Mouse (Mus musculus) frontal cortex, postnatal 10 days (tissue): ENCODE data around the gene Blnk.

ENCODE experiments used
- DNase-seq, 2 experiments: peaks; one replicate each; pipeline ENCODE4 v3.0.0; 2022; ENCODE audit warnings: low spot score in 2 of 2, mixed read lengths in 1 of 2

Blnk gene

DNA sequence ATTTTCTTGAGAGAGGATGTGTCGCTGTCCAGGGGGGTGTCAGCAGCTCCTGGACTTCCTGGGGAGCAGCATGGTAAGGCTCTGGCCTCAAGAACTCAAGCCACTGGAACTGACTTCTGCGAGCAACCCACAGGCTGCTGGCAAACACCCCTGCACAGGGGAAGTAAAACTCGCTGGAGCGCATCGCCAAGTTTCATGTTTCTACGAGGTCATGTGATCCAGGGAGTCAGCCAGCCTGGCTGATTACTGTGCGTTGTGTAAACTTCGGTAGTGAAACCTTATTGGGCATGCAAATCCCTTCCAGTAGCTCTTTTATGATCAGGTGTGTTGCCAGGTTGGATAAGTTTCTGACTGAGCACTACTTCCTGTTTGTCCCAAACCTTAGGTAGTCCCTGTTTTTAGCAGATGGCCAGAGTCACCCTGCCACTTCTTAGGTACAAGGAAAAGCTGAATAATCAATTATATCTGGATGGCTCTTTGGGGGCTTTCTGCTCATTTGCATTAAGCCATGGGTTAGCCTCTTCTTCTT is at the start of gene Blnk:
Blnk (minus strand) TSS at position 479 of the 529 bp plus-strand sequence.
- DNase-seq, result peak in 1 of 2 experiments; percentile 52

DNA sequence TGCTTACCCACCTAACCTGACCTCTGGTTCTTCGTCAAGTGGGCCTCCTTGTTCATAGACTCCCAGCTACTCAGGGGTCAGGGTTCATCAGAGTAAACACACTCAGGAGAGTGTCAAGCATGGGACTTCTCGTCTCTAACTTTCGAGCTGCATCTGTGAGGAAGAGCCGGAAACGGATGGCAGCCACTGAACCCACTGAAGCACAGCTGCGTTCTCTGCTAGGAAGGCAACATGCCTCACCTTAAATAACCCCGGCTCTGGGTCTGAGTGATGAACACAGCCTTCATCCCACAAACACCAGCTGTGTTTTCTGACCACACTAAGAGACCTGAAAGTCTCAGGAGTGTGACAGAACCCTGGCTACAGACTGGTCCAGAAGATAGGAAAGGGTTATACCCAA is 44.8 kb upstream of the Blnk start:
- no peak for DNase-seq

DNA sequence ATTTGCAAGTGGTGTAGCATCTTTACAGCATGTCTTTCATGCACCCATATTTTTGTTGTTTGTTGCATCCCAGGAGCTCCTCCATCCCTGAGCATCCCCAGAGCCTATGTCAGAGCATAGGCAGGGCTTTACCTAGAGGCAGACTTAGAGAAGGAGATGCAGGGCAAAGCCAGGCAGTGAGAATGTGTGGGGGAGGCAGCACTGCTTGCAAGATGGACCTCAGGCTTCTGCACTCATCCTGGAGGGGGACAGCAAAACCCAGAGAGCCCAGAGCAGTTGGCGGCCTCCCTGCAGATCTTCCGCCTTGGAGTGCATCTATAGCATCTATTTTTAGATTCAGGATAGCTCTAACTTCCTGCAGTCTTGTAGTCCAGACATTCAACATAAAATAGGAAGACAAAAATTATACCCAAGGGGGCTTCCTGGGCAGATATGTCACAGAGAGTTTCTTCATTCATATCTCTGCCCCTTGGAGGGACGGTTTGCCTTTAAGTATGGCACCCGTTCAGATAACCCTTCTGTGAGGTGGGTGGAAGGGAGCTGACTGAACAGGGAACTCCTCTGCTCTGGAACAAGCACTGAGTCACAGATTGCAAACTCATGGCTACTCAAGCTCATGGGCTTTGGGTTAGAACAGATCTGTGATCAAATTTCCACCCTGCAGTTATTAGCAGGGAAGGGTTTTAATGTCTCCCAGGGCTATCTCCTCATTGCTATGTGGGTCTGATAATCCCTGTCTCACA is 41.6 kb upstream of the Blnk start:
- no peak for DNase-seq

DNA sequence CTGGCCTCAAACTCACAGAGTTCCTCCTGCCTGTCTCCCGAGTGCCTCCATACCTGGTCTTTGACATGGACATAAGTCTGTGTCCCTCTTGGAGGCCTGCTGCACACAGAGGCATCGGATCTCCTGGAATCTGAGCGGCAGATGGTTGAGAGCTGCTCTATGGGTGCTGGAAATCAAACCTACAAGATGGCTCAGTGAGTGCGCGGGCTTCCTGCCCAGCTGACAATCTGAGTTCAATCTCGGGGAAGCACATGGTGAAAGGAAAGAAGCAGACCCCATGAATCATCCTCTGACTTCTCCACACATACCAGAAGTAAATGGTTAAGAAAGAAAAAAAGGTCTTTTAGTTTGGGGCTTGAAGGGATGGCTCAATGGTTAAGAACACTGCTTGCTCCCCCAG is 37.5 kb upstream of the Blnk start:
- DNase-seq, result no peak

DNA sequence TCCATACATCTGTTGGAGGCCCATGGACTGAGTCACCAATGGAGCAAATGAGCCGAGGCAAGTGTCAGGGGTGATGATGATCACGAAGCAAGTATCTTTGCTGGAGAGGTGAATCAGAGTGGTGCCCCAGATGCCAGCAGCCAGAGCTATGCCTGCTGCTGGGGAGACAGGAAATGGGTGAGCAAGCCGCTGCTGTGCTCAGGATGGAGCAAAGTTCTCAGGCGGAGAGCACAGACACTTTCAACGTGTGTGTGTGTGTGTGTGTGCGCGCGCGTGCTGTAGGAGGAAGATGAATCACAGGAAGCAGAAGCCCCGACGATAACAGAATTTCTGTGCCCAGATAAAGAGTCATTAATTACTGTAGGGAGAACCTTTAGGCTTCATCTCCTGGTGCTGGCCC is 36.7 kb upstream of the Blnk start:
- DNase-seq, result no peak

DNA sequence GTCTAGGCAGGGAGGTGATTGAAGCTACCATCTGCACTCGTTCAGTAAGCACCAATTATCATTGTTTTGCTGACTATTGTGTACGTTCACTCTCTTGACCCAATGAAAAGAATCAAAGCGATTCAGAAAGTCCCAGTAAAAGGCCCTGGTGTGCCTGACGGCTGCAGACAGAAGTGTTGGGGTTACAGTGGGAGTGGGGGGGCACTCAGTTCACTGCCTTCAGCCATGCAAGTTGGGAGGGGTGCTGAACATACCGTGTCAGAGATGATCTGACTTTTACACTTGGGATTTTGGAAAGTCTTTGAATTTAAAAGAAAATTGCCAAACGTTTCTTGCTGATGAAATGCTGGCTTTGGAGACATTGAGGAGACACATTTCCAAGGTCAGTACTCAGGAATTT is 35.8 kb upstream of the Blnk start:
- DNase-seq, result no peak

DNA sequence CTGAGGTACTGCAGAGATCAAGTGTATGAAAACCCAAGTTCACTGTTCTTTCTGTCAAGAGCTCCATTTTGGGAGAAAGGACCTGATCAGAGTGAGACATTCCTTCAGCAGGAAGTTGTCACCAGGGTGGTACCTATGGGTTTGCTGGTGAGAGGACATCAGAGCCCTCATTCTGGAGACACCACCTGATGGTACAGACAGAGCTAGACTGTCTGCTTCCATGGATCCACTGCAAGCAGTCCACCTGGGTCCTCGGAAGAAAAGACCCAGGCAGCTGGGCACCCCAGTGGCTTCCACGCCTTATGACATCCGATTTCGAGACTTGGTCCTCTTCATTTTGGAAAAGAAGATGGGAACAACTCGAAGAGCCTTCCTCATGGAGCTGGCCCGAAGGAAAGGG is 34.9 kb upstream of the Blnk start, which contains the start of gene Dntt:
Dntt (plus strand) TSS at position 57 of the 400 bp plus-strand sequence.
- DNase-seq, result no peak

DNA sequence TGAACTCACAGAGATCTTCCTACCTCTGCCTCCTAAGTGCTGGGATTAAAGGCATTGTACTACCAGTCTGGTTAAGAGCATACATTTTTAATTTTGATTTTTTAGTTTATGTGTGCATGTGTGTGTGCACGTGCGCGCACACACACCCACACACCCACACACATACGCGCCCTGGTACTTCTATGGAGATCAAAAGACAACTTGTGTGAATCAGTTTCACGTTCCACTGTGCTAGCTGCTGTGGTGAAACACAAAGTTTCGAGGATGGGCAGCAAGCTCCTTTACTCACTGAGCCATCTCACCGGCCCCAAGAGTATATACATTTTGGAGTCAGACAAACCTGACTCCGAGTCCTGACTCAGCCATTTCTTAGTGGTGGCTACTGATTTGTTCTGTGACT is 33.3 kb upstream of the Blnk start:
- DNase-seq, result no peak

DNA sequence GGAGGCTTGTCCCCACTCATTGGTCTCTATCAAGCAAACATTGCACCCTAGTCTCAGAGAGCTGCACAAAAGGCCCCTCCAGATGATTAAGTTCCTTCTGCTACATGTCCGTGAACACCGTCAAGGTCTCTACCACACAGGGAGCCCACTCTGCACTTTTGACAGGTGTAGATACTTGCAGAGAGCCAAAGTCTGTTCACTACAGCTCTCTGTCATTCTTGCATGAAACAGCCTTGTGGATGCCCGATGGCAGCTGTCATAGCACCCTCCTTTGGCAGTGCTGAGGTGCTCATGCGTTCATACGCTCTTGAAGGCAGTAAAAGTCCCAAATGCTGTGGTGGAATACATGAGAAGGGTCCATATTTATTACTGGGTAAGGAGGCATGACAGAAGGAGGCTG is 32.7 kb upstream of the Blnk start:
- no peak for DNase-seq

DNA sequence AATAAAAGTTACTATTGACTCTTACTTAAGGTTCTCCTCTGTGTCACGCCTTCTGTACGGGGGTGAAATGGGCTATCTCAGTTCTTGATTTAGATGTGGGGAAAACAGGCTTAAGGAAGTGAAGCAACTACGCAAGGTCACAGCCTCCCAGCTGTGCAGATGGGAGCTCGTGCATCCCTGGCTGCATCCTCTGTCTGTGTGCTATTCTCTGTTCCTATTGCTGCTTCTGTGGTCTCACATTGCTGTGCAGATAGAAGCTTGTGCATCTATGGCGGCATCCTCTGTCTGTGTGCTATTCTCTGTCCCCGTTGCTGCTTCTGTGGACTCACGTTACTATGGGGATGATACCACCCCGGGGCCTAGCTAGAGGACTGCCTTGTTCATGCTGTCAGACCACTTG is 32.2 kb upstream of the Blnk start:
- DNase-seq, result no peak

DNA sequence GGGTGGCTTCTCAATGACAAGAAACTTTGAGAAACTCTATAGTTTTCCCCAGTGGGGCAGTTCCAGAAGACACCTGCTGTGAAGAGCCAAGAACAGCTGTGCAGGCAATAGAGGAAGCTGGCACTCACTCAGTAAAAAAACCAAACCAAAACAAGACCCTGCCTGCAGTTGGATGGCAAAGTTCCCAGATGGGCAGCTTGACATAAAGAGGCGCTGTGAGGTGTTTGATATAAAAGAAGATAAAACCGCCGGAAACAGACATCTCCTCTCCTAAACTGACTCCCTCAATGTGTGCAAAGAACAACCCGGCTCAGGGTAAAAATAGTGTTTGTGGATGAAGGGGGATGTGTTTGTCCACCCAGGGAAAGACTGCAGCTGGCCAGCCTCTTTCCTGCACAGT is 27.9 kb upstream of the Blnk start:
- peak in 1 of 2 experiments; percentile 36 for DNase-seq

DNA sequence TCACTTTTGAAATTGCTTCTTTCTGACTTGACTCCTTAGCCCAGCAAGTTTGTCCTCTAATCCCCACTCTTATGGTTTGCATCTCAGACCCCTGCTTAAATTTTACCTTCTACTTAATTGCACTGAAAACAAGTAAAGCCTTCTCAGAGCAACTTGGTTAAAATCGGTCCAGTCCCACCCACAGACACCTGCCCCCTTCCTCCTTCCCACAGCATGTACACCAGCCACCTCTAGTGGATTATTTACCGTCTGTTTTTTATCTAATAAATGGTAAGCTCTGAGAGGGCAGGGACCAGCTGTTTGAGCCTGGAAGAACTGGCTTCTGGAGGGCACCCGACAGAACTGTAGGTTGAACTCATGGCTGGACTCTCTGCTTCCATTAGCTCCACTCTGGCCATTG is 26.2 kb upstream of the Blnk start:
- DNase-seq, result no peak

DNA sequence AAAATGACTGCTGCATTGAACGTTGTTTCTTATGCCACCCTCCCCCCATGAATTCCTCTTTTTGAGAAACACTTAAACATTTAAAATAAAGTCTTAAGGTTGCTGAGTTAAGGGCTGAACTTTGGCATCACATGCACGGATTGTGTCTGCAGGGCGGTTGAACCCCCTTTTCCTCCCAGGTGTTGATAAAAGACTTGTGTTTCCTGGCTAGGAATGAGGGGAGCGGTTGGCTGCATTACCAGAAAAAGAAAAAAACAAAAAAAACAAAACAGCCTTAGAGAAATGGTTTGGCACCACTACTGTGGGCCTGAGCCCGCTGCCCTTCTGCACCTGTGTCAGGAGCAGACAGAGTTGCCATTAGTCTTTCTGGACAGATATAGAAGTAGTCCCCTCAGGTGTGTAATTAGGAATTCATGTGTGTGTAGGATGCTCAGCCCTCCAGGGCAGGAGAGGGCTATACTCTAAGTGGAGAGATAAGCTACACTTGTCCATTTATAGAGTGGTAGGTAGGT is 24.9 kb upstream of the Blnk start:
- no peak for DNase-seq

DNA sequence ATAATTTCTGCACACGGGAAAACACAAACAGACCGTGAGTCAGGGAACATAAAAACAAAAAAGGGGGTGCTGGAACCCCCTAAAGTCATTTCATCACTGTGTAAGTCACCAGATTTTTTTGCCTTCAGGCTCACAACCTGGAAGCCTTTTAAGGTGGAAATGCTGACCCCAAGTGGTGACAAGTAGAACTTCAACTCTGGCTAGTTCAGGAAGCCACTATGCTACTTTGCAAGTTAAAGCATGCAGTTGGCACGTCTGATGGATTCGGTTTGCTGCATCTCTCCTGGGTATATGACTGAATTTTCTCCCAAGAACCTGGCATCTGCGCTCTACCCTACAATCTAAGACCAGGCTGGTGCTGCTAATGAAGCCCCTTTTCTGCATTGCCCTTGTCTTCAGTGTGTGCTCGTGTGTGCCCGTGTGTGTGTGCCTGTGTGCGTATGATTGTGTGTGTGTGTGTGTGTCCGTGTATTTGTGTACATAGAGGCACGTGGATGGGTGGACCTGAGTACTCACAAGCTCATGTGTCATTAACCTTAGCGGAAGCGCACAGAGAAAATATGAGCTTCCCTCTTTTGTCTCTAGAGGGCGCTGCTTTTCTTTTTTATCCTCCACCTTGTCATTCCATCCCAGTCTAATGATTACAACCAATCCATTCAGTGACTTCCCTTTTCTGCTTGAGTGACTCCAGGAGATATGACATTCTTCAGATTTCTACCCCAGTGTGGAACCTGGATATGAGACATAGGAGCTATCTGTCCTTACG is 21.8 kb upstream of the Blnk start:
- peak in 1 of 2 experiments; percentile 57 for DNase-seq

DNA sequence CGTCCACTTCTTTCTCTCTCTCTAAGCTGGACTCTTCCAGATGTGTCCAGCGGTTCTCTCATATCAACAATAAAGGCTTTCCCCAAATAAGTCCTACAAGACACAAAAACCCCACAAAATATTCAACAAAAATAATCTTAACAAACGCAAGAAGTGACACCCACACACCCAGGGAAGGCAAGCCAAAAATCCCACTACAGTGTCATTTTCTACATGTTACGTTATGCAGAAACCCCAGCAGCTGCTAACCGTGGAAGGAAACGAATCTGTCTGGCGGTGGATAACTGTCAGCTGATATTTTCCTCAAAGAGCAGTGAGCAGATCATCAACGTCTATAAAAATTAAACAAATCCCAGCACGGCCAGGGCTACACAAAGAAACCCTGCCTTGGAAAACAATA is 19.7 kb upstream of the Blnk start:
- DNase-seq, result no peak

DNA sequence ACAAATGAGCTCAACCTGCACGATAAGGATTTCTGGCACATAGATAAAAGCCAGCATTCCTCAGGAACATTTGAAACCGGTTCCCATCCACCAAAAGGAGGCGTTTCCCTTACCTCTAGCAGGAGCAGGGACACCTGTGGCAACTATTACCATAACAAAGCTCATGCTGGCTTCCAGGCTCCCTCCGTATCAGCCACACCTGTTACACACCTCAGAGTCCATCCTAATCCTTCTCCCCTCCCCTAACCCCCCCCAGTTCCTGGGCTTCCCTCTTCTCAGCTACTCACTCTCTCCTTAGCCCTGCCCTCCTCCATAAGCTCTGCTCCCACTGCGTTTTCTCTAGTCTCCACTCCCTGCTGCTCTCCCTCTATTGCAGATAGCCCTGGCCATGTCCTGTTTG is 19.3 kb upstream of the Blnk start:
- no peak for DNase-seq

DNA sequence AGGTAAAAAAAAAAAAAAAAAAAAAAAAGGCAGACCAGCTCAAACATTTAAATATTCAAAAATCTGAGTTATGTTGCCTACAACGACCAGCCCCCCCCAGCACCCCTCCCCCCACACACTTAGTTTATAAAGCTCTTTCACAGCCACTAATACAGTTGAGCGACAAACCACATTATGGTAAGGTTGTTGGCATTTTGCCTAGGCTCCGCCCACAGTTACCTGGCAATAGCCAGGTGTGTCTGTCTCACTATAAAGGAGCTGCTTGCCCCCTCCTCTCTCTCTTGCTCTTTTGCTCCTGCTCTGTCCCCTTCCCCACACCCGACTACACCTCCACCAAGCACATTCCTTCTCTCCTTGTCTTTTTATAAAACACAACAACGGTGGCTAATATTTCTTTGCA is 17.3 kb upstream of the Blnk start:
- DNase-seq, result no peak

DNA sequence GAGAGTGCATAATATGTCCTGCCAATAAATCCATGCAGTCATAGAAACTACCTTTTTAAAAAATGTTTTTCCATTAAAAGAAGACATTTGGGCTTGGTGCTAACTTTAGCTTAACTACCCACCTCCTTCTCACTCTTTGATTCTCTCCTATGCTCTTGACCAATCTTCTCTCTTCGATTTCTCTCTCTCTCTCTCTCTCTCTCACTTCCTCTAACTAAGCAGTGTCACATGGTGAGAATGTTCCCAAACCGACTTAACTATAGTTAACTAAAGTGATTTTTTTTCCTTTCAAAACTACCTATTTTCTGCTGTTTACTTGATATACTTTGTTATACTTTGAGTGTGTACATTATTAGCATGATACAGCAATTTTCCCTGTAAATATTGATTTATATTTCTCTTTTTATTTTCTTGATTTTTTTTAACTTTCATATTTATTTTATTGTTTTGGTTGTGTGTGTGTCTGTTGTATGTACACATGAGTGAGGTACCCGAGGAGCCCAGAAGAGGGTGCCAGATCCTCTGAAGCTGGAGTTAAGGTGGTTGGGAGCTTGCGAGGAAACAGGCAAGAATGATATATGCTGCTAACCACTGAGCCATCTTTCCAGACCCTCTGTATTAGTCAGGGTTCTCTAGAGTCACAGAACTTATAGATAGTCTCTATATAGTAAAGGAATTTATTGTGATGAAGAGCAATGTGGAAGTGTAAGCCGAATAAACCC is 14.5 kb upstream of the Blnk start:
- DNase-seq, result no peak

DNA sequence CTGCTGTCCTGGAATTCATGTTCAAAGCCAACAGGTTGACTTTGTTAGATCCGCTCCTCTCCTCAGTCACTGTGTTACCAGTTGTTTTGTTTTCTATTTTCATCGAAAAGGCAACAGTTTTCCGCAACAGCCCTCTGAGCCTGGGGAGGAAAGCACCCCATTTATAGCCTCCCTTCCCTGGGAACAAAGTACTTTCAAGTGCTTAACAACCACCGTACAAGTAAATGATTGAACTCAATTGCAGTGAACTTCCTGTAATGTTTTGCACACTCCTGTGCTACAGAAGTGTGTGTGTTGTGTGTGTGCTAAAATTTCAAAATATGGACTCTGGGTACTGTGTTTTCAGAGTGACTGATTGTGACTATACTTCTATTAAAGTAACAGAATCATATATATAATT is 13.4 kb upstream of the Blnk start:
- no peak for DNase-seq

DNA sequence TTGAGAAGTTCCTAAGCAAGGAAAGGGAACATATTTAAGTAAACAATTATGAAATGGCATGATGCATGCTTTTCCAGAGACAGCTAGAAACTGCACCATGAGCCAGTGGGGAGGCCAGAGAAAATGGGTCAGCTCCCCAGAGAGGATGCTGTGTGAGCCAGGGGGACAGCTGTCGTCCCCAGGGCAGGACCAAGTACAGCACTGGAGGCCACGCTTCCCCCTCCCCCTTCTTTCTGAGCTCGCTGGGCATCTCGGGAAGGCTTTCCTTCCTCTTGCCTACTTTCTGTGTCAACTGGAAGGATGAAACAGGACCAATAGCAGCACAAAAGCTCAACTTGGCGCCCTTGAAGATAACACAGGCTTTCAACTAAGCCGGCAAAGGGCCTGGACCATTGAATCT is 13.0 kb upstream of the Blnk start:
- DNase-seq, result no peak

DNA sequence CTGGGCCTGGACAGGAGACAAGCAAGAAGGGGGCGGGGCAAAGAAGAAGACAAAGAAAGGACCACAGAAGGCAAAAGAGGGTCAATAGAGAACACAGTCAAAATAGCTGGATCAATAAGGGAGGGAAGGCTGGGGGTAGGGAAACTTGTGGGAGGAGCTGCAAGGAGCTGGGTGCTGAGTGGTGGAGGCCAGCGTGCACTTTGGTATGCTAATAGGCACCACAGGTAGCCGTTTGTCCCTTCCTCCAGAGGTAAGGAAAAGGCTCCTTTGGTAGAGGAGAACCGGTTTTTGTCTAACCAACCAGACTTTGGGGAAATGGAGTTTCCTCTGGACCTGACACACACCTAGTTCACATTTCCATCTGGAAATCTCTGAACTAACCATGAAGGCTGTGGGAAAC is 12.3 kb upstream of the Blnk start:
- DNase-seq, result no peak

DNA sequence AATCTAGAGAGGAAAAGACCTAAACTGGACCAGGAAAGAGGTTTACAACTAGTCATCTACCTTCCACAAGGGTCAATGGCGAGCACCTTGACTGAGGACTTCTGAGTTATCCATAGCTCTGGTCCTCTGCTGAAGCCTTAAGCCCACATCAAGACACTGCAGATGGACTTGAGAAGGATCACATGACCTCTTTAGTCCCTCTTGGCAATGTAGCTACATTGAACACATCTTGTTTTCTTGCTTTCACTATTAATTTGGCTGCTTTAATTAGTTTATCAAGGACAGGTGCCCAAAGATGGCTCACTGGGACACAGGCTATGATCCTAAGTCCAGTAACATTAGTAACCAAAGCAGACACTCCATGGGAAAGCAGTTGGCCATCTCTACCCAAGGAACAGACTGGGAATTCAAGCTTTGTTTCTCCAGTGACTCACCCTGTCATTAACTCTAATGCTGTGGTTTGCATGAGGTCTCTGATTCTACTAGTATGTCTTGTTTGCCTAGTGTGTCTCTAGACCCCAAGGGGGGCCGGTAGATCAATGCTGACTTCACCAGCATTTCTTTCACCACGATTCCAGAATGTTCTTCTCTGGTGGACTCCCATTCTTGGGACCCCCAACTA is 9.5 kb upstream of the Blnk start:
- no peak for DNase-seq
